ENCODE assay signal across 15 mouse cellular contexts in genomic region chr12:21333766-21334165, GRCm38 (mm10).
"Had no signal": no experiment of that assay in that cellular context is flagged by ENCODE, and none has a peak within 500 bp of the region (broad histone marks: within the 10 kb centered on the region; RNA-seq: fewer than 3 reads in every experiment).

No protein-coding gene starts in this region.

- H3K27me3 ChIP-seq: neural tube, embryonic 15.5 days; stomach, embryonic 15.5 days had no signal

- H3K9me3 ChIP-seq: neural tube, embryonic 15.5 days; stomach, embryonic 15.5 days had no signal

- H3K4me1 ChIP-seq: neural tube, embryonic 15.5 days; stomach, embryonic 15.5 days had no signal

- H3K4me3 ChIP-seq: neural tube, embryonic 15.5 days; stomach, embryonic 15.5 days had no signal

- H3K9ac ChIP-seq: neural tube, embryonic 15.5 days; stomach, embryonic 15.5 days had no signal

- H3K27ac ChIP-seq: neural tube, embryonic 15.5 days; stomach, embryonic 15.5 days; stomach, postnatal 0 days had no signal

- DNase-seq: retina, postnatal 1 day; right cerebral cortex, adult 18-20 months; right cerebral cortex, postnatal 14 days; right cerebral cortex, postnatal 25 days; right cerebral cortex, postnatal 4 days; spleen, adult 18-20 months; thymus, adult 18-20 months; thymus, adult 2 months; thymus, postnatal 14 days; thymus, postnatal 25 days; thymus, postnatal 36 days; thymus, postnatal 4 days had no signal

- H3K4me2 ChIP-seq: neural tube, embryonic 15.5 days; stomach, embryonic 15.5 days had no signal
